ENCODE assay signal across 8 mouse cellular contexts in the genomic region with DNA sequence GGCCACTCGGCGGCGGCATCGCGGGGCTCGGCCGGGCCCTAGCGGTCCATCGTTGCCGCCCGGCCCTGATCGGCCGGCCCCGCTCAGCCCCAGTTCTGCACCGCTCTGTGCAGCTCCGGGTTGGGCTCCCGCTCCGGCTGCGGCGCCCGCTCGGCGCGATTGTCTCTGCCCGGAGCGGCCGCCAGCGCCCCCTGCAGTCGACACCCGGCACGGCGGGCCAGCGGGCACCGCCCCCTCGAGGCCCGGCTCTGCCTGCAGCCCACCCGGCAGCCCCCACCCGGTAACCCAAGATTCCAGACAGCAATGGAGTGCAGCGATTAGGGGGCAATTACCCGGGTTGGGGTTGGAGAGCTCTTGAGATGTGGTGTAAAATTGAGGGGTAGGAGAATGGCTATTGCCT. TPM values are rescaled to one million over a fixed set of nuclear protein-coding genes. Genes with fewer than 3 reads are reported as not detected.
DNase-seq lines count a peak whose midpoint lies in the region; ATAC-seq lines count a peak whose summit lies in the region.

A gene (minus strand): TSS at position 186 of the 400 bp plus-strand sequence.

- peaks cover 43% of the 10 kb centered on the region for H3K4me1 ChIP-seq in limb, embryonic 13.5 days
- H3K4me1 ChIP-seq in midbrain, embryonic 13.5 days (replicated peaks) = peaks cover 48% of the 10 kb centered on the region
- peaks cover 43% of the 10 kb centered on the region for H3K4me1 ChIP-seq in stomach, embryonic 16.5 days (ENCODE audit: control insufficient read depth, insufficient read depth, low read length)

- no peaks in the 10 kb centered on the region for H3K9me3 ChIP-seq in limb, embryonic 13.5 days
- no peaks in the 10 kb centered on the region for H3K9me3 ChIP-seq in midbrain, embryonic 13.5 days
- no peaks in the 10 kb centered on the region for H3K9me3 ChIP-seq in stomach, embryonic 16.5 days (replicated peaks; ENCODE audit: control insufficient read depth, low read length)

- WGBS in limb, embryonic 13.5 days = under 1% methylated on average over 31 of the region's 40 CpGs
- WGBS in midbrain, embryonic 13.5 days = under 1% methylated on average over 40 of the region's 40 CpGs
- WGBS in stomach, embryonic 16.5 days = under 1% methylated on average over 39 of the region's 40 CpGs

- peaks cover 37% of the 10 kb centered on the region for H3K27me3 ChIP-seq in limb, embryonic 13.5 days
- H3K27me3 ChIP-seq in midbrain, embryonic 13.5 days = peaks cover 29% of the 10 kb centered on the region
- no peaks in the 10 kb centered on the region for H3K27me3 ChIP-seq in stomach, embryonic 16.5 days (ENCODE audit: control insufficient read depth, insufficient read depth, low read length)

- ATAC-seq in inflammation-experienced regulatory T-cells, adult 6 months = peak; percentile 61
- peak; percentile 77 for ATAC-seq in limb, embryonic 13.5 days (ENCODE audit: low FRiP score, low read depth)
- peak; percentile 88 for ATAC-seq in midbrain, embryonic 13.5 days
- ATAC-seq in stomach, embryonic 16.5 days (ENCODE audit: insufficient read depth, low FRiP score) = peak; percentile 66

- H3K36me3 ChIP-seq in limb, embryonic 13.5 days = peaks cover 12% of the 10 kb centered on the region
- H3K36me3 ChIP-seq in midbrain, embryonic 13.5 days = peaks cover 16% of the 10 kb centered on the region
- 0 out of 2 replicates have a peak, but pooled peaks cover 3% of the 10 kb centered on the region for H3K36me3 ChIP-seq in stomach, embryonic 16.5 days (ENCODE audit: control insufficient read depth, insufficient read depth, low read length)

- H3K4me3 ChIP-seq in limb, embryonic 13.5 days = peak within 1 kb of the TSS; percentile 93
- H3K4me3 ChIP-seq in midbrain, embryonic 13.5 days (replicated peaks) = peak within 1 kb of the TSS; percentile 97
- peak within 1 kb of the TSS; percentile 87 for H3K4me3 ChIP-seq in stomach, embryonic 16.5 days (replicated peaks; ENCODE audit: low read length)

- peak within 1 kb of the TSS; percentile 74 for H3K4me2 ChIP-seq in limb, embryonic 13.5 days (replicated peaks)
- H3K4me2 ChIP-seq in midbrain, embryonic 13.5 days (replicated peaks) = peak within 1 kb of the TSS; percentile 96
- H3K4me2 ChIP-seq in stomach, embryonic 16.5 days (ENCODE audit: low read depth, low read length) = peak within 1 kb of the TSS; percentile 69

- H3K9ac ChIP-seq in limb, embryonic 13.5 days = peak within 1 kb of the TSS; percentile 97
- peak within 1 kb of the TSS; percentile 100 for H3K9ac ChIP-seq in midbrain, embryonic 13.5 days (replicated peaks)
- peak within 1 kb of the TSS; percentile 96 for H3K9ac ChIP-seq in stomach, embryonic 16.5 days (ENCODE audit: low read length)

- H3K27ac ChIP-seq in limb, embryonic 13.5 days = peak within 1 kb of the TSS; percentile 94
- peak within 1 kb of the TSS; percentile 98 for H3K27ac ChIP-seq in midbrain, embryonic 13.5 days
- peak within 1 kb of the TSS; percentile 96 for H3K27ac ChIP-seq in stomach, embryonic 16.5 days (ENCODE audit: low read length)

- DNase-seq in 416B (ENCODE audit: low read depth) = peak; percentile 59
- peak; percentile 89 for DNase-seq in ZHBTc4 (ENCODE audit: low read depth, low spot score)
- DNase-seq in embryo, embryonic 10.5 days (ENCODE audit: low spot score) = peak; percentile 85
- peak; percentile 82 to 83 for DNase-seq in gastrocnemius, postnatal 4 days (ENCODE audit: low spot score in 2 of 2)

RNA-seq across cellular contexts. Expression of the gene that starts here (rescaled TPM):
- total RNA-seq in gastrocnemius, postnatal 4 days (2021) = 10 to 100 TPM; 27.4 to 43.6 TPM
- polyA plus RNA-seq in inflammation-experienced regulatory T-cells, adult 6 months (2017; shearing (Covaris generic)) = not detected
- 4.4 and 4.8 TPM in 2 replicates for polyA plus RNA-seq in limb, embryonic 13.5 days (2015; fragmentation: Nextera tagmentation; extraction: Ambion mirVana)
- polyA plus RNA-seq in midbrain, embryonic 13.5 days (2015; fragmentation: Nextera tagmentation; extraction: Ambion mirVana) = 10.9 and 18.4 TPM in 2 replicates
- 2.5 and 3.3 TPM in 2 replicates for polyA plus RNA-seq in stomach, embryonic 16.5 days (2015; fragmentation: Nextera tagmentation; extraction: Ambion mirVana)

Comparison
In these comparisons a context has a peak if more than half of its experiments do, and no peak if none do; other contexts are left out.
1. Peak in every context shown above with its lines: DNase-seq, ATAC-seq, H3K4me3 ChIP-seq and H3K27ac ChIP-seq.
2. Peak in ATAC-seq in inflammation-experienced regulatory T-cells, adult 6 months; RNA of the gene not detected or under 1 TPM.